Mouse (Mus musculus) lung, embryonic 15.5 days (tissue): ENCODE data around the gene Epsti1. TPM values are rescaled to one million over a fixed set of nuclear protein-coding genes. Genes with fewer than 3 reads are reported as not detected.

Experiments used
- ATAC-seq: fragments of 200-750 bp; cut with Nextera tagmentation; 2 replicates; pipeline ENCODE4 v1.8.0; 2017; ENCODE audit warnings: moderate number of reproducible peaks, borderline replicate concordance; ENCODE audit not compliant: low FRiP score, low TSS enrichment; ENCODE audit errors: extremely low read depth
- H3K27ac ChIP-seq: fragments of 300-500 bp; sonication (generic); 2 replicates; pipeline ENCODE4 v1.5.1; 2015; ENCODE audit warnings: moderate library complexity, mild to moderate bottlenecking, inconsistent platforms
- H3K27me3 ChIP-seq: fragments of 300-500 bp; sonication (generic); 2 replicates; pipeline ENCODE4 v1.6.1; 2015; ENCODE audit warnings: inconsistent platforms
- H3K36me3 ChIP-seq: fragments of 300-500 bp; sonication (generic); 2 replicates; pipeline ENCODE4 v1.6.1; 2015; ENCODE audit warnings: inconsistent platforms
- H3K4me1 ChIP-seq: fragments of 300-500 bp; sonication (generic); 2 replicates; pipeline ENCODE4 v1.6.1; 2015; ENCODE audit warnings: inconsistent platforms
- H3K4me2 ChIP-seq: fragments of 300-500 bp; sonication (generic); 2 replicates; pipeline ENCODE4 v1.6.1; 2015; ENCODE audit warnings: inconsistent platforms, mild to moderate bottlenecking, moderate library complexity
- H3K4me3 ChIP-seq: fragments of 300-500 bp; sonication (generic); 2 replicates; pipeline ENCODE4 v1.5.1; 2015; ENCODE audit warnings: mild to moderate bottlenecking, inconsistent platforms
- H3K9ac ChIP-seq: fragments of 300-500 bp; sonication (generic); 2 replicates; pipeline ENCODE4 v1.6.1; 2015; ENCODE audit warnings: inconsistent platforms
- H3K9me3 ChIP-seq: fragments of 300-500 bp; sonication (generic); 2 replicates; pipeline ENCODE4 v1.6.1; 2016; ENCODE audit warnings: inconsistent platforms
- WGBS: fragments of 180-500 bp; shearing (Covaris S2); methylation state at CpG from one replicate; pipeline ENCODE4 v1.1.7; 2015; 5-methylcytosine and 5-hydroxymethylcytosine counted together
- polyA plus RNA-seq: library from polyadenylated mRNA; unstranded; fragments of >200 nt; fragmentation: Nextera tagmentation; extraction: Ambion mirVana; gene quantifications from 2 replicates; pipeline ENCODE4 v1.2.1, GENCODE M21; 2015

The Epsti1 gene
- polyA plus RNA-seq, 1 experiment from 2014 or later = 1.4 TPM

- no peak overlapping the region for H3K27ac ChIP-seq
- 64% methylated on average over 8 of the region's 8 CpGs for WGBS
- no peaks in the 10 kb centered on the region for H3K36me3 ChIP-seq
- H3K4me3 ChIP-seq = no peak overlapping the region
- no peak overlapping the region for H3K9ac ChIP-seq
- no peak for ATAC-seq
- H3K4me1 ChIP-seq = no peaks in the 10 kb centered on the region
- H3K4me2 ChIP-seq = no peak overlapping the region
- no peaks in the 10 kb centered on the region for H3K9me3 ChIP-seq
- H3K27me3 ChIP-seq = no peaks in the 10 kb centered on the region
Observed at GRCm38 (mm10) chr14:78038876-78039275, 134.8 kb downstream of the Epsti1 start.

GRCm38 (mm10) chr14:78040643-78041042 is 136.6 kb downstream of the Epsti1 start:
- WGBS = 91% methylated on average over 6 of the region's 6 CpGs
- H3K36me3 ChIP-seq = no peaks in the 10 kb centered on the region

GRCm38 (mm10) chr14:78041886-78042526 is 138.0 kb downstream of the Epsti1 start:
- Histone ChIP-seq H3K4me1 (no peaks in the 10 kb centered on the region), H3K27ac (no peak overlapping the region), H3K27me3 (no peaks in the 10 kb centered on the region), H3K4me3 (no peak overlapping the region), H3K36me3 (no peaks in the 10 kb centered on the region), H3K9me3 (no peaks in the 10 kb centered on the region), H3K4me2 (no peak overlapping the region), H3K9ac (no peak overlapping the region)
- no peak for ATAC-seq
- 73% methylated on average over 11 of the region's 11 CpGs for WGBS

More at GRCm38 (mm10) chr14:78040643-78041042, 136.6 kb downstream of the Epsti1 start:
- H3K4me2 ChIP-seq = no peak overlapping the region
- no peak overlapping the region for H3K27ac ChIP-seq
- no peaks in the 10 kb centered on the region for H3K27me3 ChIP-seq
- H3K9me3 ChIP-seq = no peaks in the 10 kb centered on the region
- H3K4me1 ChIP-seq = no peaks in the 10 kb centered on the region
- ATAC-seq = no peak
- H3K4me3 ChIP-seq = no peak overlapping the region
- no peak overlapping the region for H3K9ac ChIP-seq

- no peak overlapping the region for H3K9ac ChIP-seq
- H3K27ac ChIP-seq = no peak overlapping the region
- H3K9me3 ChIP-seq = no peaks in the 10 kb centered on the region
- ATAC-seq = no peak
- H3K36me3 ChIP-seq = no peaks in the 10 kb centered on the region
- H3K27me3 ChIP-seq = no peaks in the 10 kb centered on the region
- H3K4me1 ChIP-seq = no peaks in the 10 kb centered on the region
- H3K4me2 ChIP-seq = no peak overlapping the region
- H3K4me3 ChIP-seq = no peak overlapping the region
- WGBS = 28% methylated on average over 2 of the region's 2 CpGs
Observed at GRCm38 (mm10) chr14:78043079-78043478, 139.0 kb downstream of the Epsti1 start.

- H3K9me3 ChIP-seq = no peaks in the 10 kb centered on the region
- H3K36me3 ChIP-seq = no peaks in the 10 kb centered on the region
- 88% methylated on average over 3 of the region's 3 CpGs for whole genome bisulfite sequencing
- H3K4me3 ChIP-seq = no peak overlapping the region
- H3K9ac ChIP-seq = no peak overlapping the region
- no peak for ATAC-seq
- no peaks in the 10 kb centered on the region for H3K27me3 ChIP-seq
- no peak overlapping the region for H3K4me2 ChIP-seq
- H3K4me1 ChIP-seq = no peaks in the 10 kb centered on the region
- H3K27ac ChIP-seq = no peak overlapping the region
Observed at GRCm38 (mm10) chr14:78048258-78048657, 144.2 kb downstream of the Epsti1 start.

- Histone ChIP-seq H3K9me3 (no peaks in the 10 kb centered on the region), H3K4me2 (no peak overlapping the region), H3K4me1 (no peaks in the 10 kb centered on the region), H3K9ac (no peak overlapping the region), H3K27ac (no peak overlapping the region), H3K27me3 (no peaks in the 10 kb centered on the region), H3K36me3 (no peaks in the 10 kb centered on the region), H3K4me3 (no peak overlapping the region)
- ATAC-seq = no peak
- 37% methylated on average over 4 of the region's 4 CpGs for WGBS
Observed at GRCm38 (mm10) chr14:78048674-78049073, 144.6 kb downstream of the Epsti1 start.

Other genes with a start within 250 kb of the Epsti1 start
- gene Dnajc15, start 29.1 kb upstream of the Epsti1 start, polyA plus RNA-seq = 92.1 and 94.1 TPM in 2 replicates
- 0.36 and 0.46 TPM in 2 replicates for gene Fam216b, start 184.8 kb downstream of the Epsti1 start, polyA plus RNA-seq